Mouse (Mus musculus): ENCODE measurements at regions not wholly inside any gene's neighbourhood (a gene's known extent, or its start where the extent isn't known, plus 50 kb on each side); places are given as distances from the start of the nearest gene placed in this dataset.

DNA sequence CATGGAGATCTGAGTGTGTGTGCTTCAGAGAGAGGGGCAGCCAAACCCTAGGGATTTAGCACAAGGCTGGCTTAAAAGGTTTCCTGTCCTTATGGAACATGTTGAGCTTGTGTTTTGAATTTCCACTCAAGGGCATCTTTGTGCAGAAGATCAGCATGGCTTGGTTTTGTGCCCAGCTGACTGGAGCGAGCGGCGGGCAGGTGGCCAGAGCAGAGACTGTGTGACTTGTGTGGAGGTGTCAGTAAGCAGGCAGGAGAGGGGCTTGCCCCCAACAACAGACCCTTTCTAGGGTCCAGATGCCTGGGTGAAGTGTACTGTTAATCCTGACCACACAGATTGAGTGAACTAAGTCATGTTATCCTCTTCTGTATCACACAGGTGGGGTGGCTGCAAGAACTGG, 89.0 kb downstream of the Dact1 start:
- TF ChIP-seq CTCF (IDR thresholded peaks at IDR 0.05; ENCODE audit: low read depth) (no peak), EP300 (IDR thresholded peaks at IDR 0.05; ENCODE audit: low read depth) (no peak)

Data from liver, embryonic 14.5 days (tissue).